18 mouse cellular contexts compared by ENCODE assay signal in genomic region chr4:107602284-107602683, GRCm38 (mm10).
A peak's percentile ranks its signal among the peaks of the same experiment; 100 is the strongest.
DNase-seq lines count a peak whose midpoint lies in the region; ATAC-seq and TF ChIP-seq lines count a peak whose summit lies in the region.
"Had no signal": no experiment of that assay in that cellular context is flagged by ENCODE, and none has a peak within 500 bp of the region (broad histone marks: within the 10 kb centered on the region; RNA-seq: fewer than 3 reads in every experiment).

No protein-coding gene starts in this region.

- 87% methylated on average over 7 of the region's 7 CpGs for WGBS in lung, postnatal 0 days

- no peak for TF ChIP-seq EP300 in lung, postnatal 0 days (IDR thresholded peaks at IDR 0.05)

- no peak overlapping the region for H3K27ac ChIP-seq in lung, postnatal 0 days (ENCODE audit: low read length)
- H3K27ac ChIP-seq: embryonic facial prominence, embryonic 13.5 days; forebrain, embryonic 12.5 days; gastrocnemius, adult 2 months; limb, embryonic 13.5 days; liver, embryonic 13.5 days; lung, embryonic 15.5 days; stomach, postnatal 0 days had no signal

- peak; percentile 48 for DNase-seq in adrenal gland, adult 2 months
- DNase-seq in adrenal gland, postnatal 10 days = no peak
- peak; percentile 4 for DNase-seq in lung, postnatal 25 days (ENCODE audit: low spot score)
- DNase-seq in lung, postnatal 0 days (ENCODE audit: low spot score) = no peak
- peak; percentile 25 for DNase-seq in adipocyte (ENCODE audit: low spot score)
- no peak for DNase-seq in heart, postnatal 10 days
- no peak for DNase-seq in cerebellum, postnatal 36 days
- DNase-seq: B cell, adult 2 months; liver, embryonic 13.5 days; thymus, adult 2 months had no signal

- ATAC-seq in lung, postnatal 0 days = no peak

- H3K36me3 ChIP-seq in lung, postnatal 0 days (ENCODE audit: insufficient read depth, low read length) = no peaks in the 10 kb centered on the region
- H3K36me3 ChIP-seq: embryonic facial prominence, embryonic 13.5 days; forebrain, embryonic 12.5 days; limb, embryonic 13.5 days; liver, embryonic 13.5 days; lung, embryonic 15.5 days had no signal

- no peak overlapping the region for H3K9ac ChIP-seq in lung, postnatal 0 days (replicated peaks; ENCODE audit: low read depth)
- H3K9ac ChIP-seq: embryonic facial prominence, embryonic 13.5 days; forebrain, embryonic 12.5 days; liver, embryonic 13.5 days; lung, embryonic 15.5 days had no signal

- H3K9me3 ChIP-seq in lung, postnatal 0 days (ENCODE audit: low read length) = no peaks in the 10 kb centered on the region
- H3K9me3 ChIP-seq: embryonic facial prominence, embryonic 13.5 days; forebrain, embryonic 12.5 days; limb, embryonic 13.5 days; liver, embryonic 13.5 days; lung, embryonic 15.5 days had no signal

- H3K4me3 ChIP-seq in lung, postnatal 0 days (ENCODE audit: low read depth, low read length) = no peak overlapping the region
- H3K4me3 ChIP-seq: embryonic facial prominence, embryonic 13.5 days; erythroblast, embryonic 14.5 days; forebrain, embryonic 12.5 days; limb, embryonic 13.5 days; liver, embryonic 13.5 days; lung, embryonic 15.5 days had no signal

- intact Hi-C loops in heart, postnatal 10 days (cut with DNase I) = no loop called here

- H3K4me2 ChIP-seq in lung, postnatal 0 days (replicated peaks; ENCODE audit: low read depth, low read length) = no peak overlapping the region
- H3K4me2 ChIP-seq: embryonic facial prominence, embryonic 13.5 days; forebrain, embryonic 12.5 days; limb, embryonic 13.5 days; liver, embryonic 13.5 days; lung, embryonic 15.5 days; midbrain, embryonic 11.5 days had no signal

- H3K4me1 ChIP-seq in lung, postnatal 0 days (ENCODE audit: insufficient read depth, low read depth, low read length) = 0 out of 2 replicates have a peak, but pooled peaks cover 3% of the 10 kb centered on the region

- TF ChIP-seq CTCF in lung, postnatal 0 days (IDR thresholded peaks at IDR 0.05) = no peak

- H3K27me3 ChIP-seq in lung, postnatal 0 days (replicated peaks; ENCODE audit: insufficient read depth, low read length) = no peaks in the 10 kb centered on the region
- H3K27me3 ChIP-seq: embryonic facial prominence, embryonic 13.5 days; lung, embryonic 15.5 days had no signal

Comparison
In these comparisons a context has a peak if more than half of its experiments do, and no peak if none do; other contexts are left out.
1. DNase-seq: peak in adrenal gland, adult 2 months (single experiment), lung, postnatal 25 days (single experiment) and adipocyte (single experiment); none in adrenal gland, postnatal 10 days (single experiment), lung, postnatal 0 days (single experiment), heart, postnatal 10 days (0 of 2) and cerebellum, postnatal 36 days (0 of 2).